Mouse (Mus musculus): ENCODE measurements around the gene Akt1. TPM values are rescaled to one million over a fixed set of nuclear protein-coding genes. Genes with fewer than 3 reads are reported as not detected.
A peak's percentile ranks its signal among the peaks of the same experiment; 100 is the strongest.

Gene Akt1
- polyA plus RNA-seq, 1 experiment from 2014 or later, result 126 TPM

- Histone ChIP-seq H3K4me3 (ENCODE audit: low read depth, low read length) (no peak overlapping the region), H3K36me3 (ENCODE audit: control insufficient read depth, insufficient read depth, low read length) (peaks cover 20% of the 10 kb centered on the region), H3K4me2 (ENCODE audit: low read depth) (no peak overlapping the region), H3K4me1 (ENCODE audit: control insufficient read depth, insufficient read depth, low read length) (peaks cover 58% of the 10 kb centered on the region), H3K27ac (ENCODE audit: low read depth, low read length) (no peak overlapping the region), H3K9me3 (ENCODE audit: control insufficient read depth, low read length) (no peaks in the 10 kb centered on the region), H3K27me3 (ENCODE audit: control insufficient read depth, insufficient read depth, low read length) (no peaks in the 10 kb centered on the region), H3K9ac (ENCODE audit: low read length) (no peak overlapping the region)
- DNase-seq (ENCODE audit: low spot score), result no peak
- WGBS, result 90% methylated on average over 10 of the region's 10 CpGs
- no peak for ATAC-seq (ENCODE audit: insufficient read depth, low FRiP score, low TSS enrichment)
Measured at GRCm38 (mm10) chr12:112667619-112668297, 6.9 kb downstream of the Akt1 start.

DNA sequence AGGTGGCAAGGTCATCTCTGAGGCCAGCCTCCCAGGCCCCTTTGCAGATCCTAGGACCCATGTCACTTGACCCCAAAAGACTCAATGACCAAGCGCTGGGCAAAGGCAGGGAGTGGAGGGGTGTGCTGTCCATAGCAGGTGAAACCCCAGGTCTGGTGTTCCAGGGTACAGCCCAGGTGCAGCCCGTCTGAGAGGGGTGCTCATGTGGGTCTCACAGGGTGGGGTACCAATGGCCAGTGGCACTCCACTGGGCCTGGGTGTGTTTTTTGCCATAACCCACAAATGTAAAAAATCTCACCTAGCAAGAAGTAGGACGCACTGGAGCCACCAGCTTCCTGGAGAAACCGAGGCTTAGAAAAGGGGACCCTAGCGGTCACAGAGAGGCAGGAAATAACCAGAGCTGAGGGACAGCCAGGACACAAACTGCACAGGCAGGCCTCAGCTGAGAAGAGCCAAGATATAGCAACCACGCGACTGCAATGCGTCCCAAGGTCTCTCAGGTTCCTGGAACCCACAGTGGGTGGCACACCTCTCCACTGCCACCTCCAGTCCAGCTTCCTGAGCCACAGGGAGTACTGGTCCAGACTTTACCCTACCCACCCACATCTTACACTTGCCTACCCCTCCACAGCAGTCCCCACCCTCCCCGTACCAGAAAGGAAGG is 8.7 kb downstream of the Akt1 start:
- Histone ChIP-seq H3K27ac (ENCODE audit: low read depth, low read length) (peak overlapping the region; percentile 74), H3K4me3 (ENCODE audit: low read depth, low read length) (no peak overlapping the region), H3K9me3 (ENCODE audit: control insufficient read depth, low read length) (no peaks in the 10 kb centered on the region), H3K4me2 (ENCODE audit: low read depth) (no peak overlapping the region), H3K4me1 (ENCODE audit: control insufficient read depth, insufficient read depth, low read length) (peaks cover 57% of the 10 kb centered on the region), H3K36me3 (ENCODE audit: control insufficient read depth, insufficient read depth, low read length) (peaks cover 18% of the 10 kb centered on the region), H3K27me3 (ENCODE audit: control insufficient read depth, insufficient read depth, low read length) (no peaks in the 10 kb centered on the region), H3K9ac (ENCODE audit: low read length) (no peak overlapping the region)
- WGBS, result 93% methylated on average over 9 of the region's 9 CpGs
- DNase-seq (ENCODE audit: low spot score) (no peak), ATAC-seq (ENCODE audit: insufficient read depth, low FRiP score, low TSS enrichment) (no peak)

GRCm38 (mm10) chr12:112665445-112665844 is 9.2 kb downstream of the Akt1 start:
- ATAC-seq (ENCODE audit: insufficient read depth, low FRiP score, low TSS enrichment), result peak; percentile 20; the same call in 1 of the 2 replicates
- H3K27me3 ChIP-seq (ENCODE audit: control insufficient read depth, insufficient read depth, low read length), result no peaks in the 10 kb centered on the region
- peak; percentile 74 for DNase-seq (ENCODE audit: low spot score)
- H3K4me2 ChIP-seq (ENCODE audit: low read depth), result no peak overlapping the region
- H3K9ac ChIP-seq (ENCODE audit: low read length), result no peak overlapping the region; the same call in 1 of the 2 replicates
- 62% methylated on average over 18 of the region's 18 CpGs for WGBS
- H3K36me3 ChIP-seq (ENCODE audit: control insufficient read depth, insufficient read depth, low read length), result peaks cover 12% of the 10 kb centered on the region
- no peak overlapping the region for H3K4me3 ChIP-seq (ENCODE audit: low read depth, low read length)
- H3K9me3 ChIP-seq (ENCODE audit: control insufficient read depth, low read length), result no peaks in the 10 kb centered on the region
- H3K27ac ChIP-seq (ENCODE audit: low read depth, low read length), result peak overlapping the region; percentile 74
- peaks cover 57% of the 10 kb centered on the region for H3K4me1 ChIP-seq (ENCODE audit: control insufficient read depth, insufficient read depth, low read length)

DNA sequence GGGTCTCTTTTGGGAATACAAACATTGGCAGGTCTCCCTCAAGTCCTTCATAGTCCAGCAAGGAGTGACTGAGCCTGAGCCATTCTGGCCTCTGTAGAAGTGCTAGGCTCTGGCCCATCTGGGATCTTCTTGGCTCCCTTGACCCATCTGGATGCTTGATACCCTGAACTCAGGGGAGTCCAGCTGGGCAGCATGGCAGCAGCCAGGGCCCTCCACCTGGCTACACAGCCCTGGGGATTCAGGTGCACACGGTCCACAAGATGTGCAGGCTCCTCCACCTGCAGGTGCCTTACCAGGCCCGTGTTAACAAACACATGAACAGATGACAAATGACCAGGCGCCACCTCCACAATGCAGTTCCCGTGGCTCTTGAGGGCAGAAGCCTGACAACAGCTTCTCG is 10.0 kb downstream of the Akt1 start:
- Histone ChIP-seq H3K4me2 (ENCODE audit: low read depth) (no peak overlapping the region), H3K4me3 (ENCODE audit: low read depth, low read length) (no peak overlapping the region), H3K27ac (ENCODE audit: low read depth, low read length) (peak overlapping the region; percentile 74), H3K4me1 (ENCODE audit: control insufficient read depth, insufficient read depth, low read length) (peaks cover 57% of the 10 kb centered on the region), H3K36me3 (ENCODE audit: control insufficient read depth, insufficient read depth, low read length) (peaks cover 7% of the 10 kb centered on the region), H3K9me3 (ENCODE audit: control insufficient read depth, low read length) (no peaks in the 10 kb centered on the region), H3K27me3 (ENCODE audit: control insufficient read depth, insufficient read depth, low read length) (no peaks in the 10 kb centered on the region), H3K9ac (ENCODE audit: low read length) (no peak overlapping the region; the same call in 1 of the 2 replicates)
- DNase-seq (ENCODE audit: low spot score) (no peak), ATAC-seq (ENCODE audit: insufficient read depth, low FRiP score, low TSS enrichment) (no peak)
- 44% methylated on average over 5 of the region's 5 CpGs for WGBS

GRCm38 (mm10) chr12:112664124-112664523 is 10.6 kb downstream of the Akt1 start:
- Histone ChIP-seq H3K27ac (ENCODE audit: low read depth, low read length) (peak overlapping the region; percentile 74), H3K4me2 (ENCODE audit: low read depth) (peak overlapping the region; percentile 12; the same call in 1 of the 2 replicates), H3K9ac (ENCODE audit: low read length) (peak overlapping the region; percentile 37), H3K4me1 (ENCODE audit: control insufficient read depth, insufficient read depth, low read length) (peaks cover 57% of the 10 kb centered on the region), H3K27me3 (ENCODE audit: control insufficient read depth, insufficient read depth, low read length) (no peaks in the 10 kb centered on the region), H3K9me3 (ENCODE audit: control insufficient read depth, low read length) (no peaks in the 10 kb centered on the region), H3K36me3 (ENCODE audit: control insufficient read depth, insufficient read depth, low read length) (peaks cover 8% of the 10 kb centered on the region), H3K4me3 (ENCODE audit: low read depth, low read length) (no peak overlapping the region)
- 38% methylated on average over 2 of the region's 2 CpGs for WGBS
- DNase-seq (ENCODE audit: low spot score), result peak; percentile 54
- ATAC-seq (ENCODE audit: insufficient read depth, low FRiP score, low TSS enrichment), result peak; percentile 62

- peaks cover 57% of the 10 kb centered on the region for H3K4me1 ChIP-seq (ENCODE audit: control insufficient read depth, insufficient read depth, low read length)
- peak overlapping the region; percentile 74 for H3K27ac ChIP-seq (ENCODE audit: low read depth, low read length)
- H3K36me3 ChIP-seq (ENCODE audit: control insufficient read depth, insufficient read depth, low read length), result peaks cover 10% of the 10 kb centered on the region
- ATAC-seq (ENCODE audit: insufficient read depth, low FRiP score, low TSS enrichment) (peak; percentile 32), DNase-seq (ENCODE audit: low spot score) (peak; percentile 41)
- H3K9me3 ChIP-seq (ENCODE audit: control insufficient read depth, low read length), result no peaks in the 10 kb centered on the region
- H3K4me2 ChIP-seq (ENCODE audit: low read depth), result 0 out of 2 replicates have a peak overlapping the region, but pooled peaks have one; percentile 12
- no peaks in the 10 kb centered on the region for H3K27me3 ChIP-seq (ENCODE audit: control insufficient read depth, insufficient read depth, low read length)
- 68% methylated on average over 12 of the region's 12 CpGs for WGBS
- peak overlapping the region; percentile 37 for H3K9ac ChIP-seq (ENCODE audit: low read length)
- H3K4me3 ChIP-seq (ENCODE audit: low read depth, low read length), result no peak overlapping the region
Measured at GRCm38 (mm10) chr12:112663716-112664115, 11.0 kb downstream of the Akt1 start.

DNA sequence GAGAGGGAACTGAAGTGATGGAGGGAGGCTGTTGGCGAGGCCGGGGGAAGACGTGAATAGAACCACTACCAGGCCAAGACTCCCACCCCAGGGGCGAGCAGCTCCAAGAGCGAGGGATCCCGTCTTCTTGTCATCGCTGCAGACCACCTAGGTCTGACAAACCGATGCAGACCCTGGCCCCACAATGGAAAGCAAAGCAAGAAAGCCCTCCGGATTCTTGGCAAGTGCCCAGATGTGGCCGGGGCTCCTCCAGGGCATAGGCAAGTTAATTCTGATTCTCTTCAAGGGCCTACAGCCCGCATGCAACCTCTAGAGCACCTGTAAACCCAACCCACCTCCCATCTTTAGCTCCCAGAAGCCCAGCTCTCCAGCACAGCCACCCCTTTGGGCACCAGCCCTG is 11.4 kb downstream of the Akt1 start:
- no peak overlapping the region for H3K4me3 ChIP-seq (ENCODE audit: low read depth, low read length)
- DNase-seq (ENCODE audit: low spot score) (no peak), ATAC-seq (ENCODE audit: insufficient read depth, low FRiP score, low TSS enrichment) (no peak)
- WGBS, result 87% methylated on average over 11 of the region's 11 CpGs
- peaks cover 57% of the 10 kb centered on the region for H3K4me1 ChIP-seq (ENCODE audit: control insufficient read depth, insufficient read depth, low read length)
- peaks cover 12% of the 10 kb centered on the region for H3K36me3 ChIP-seq (ENCODE audit: control insufficient read depth, insufficient read depth, low read length)
- H3K27me3 ChIP-seq (ENCODE audit: control insufficient read depth, insufficient read depth, low read length), result no peaks in the 10 kb centered on the region
- no peaks in the 10 kb centered on the region for H3K9me3 ChIP-seq (ENCODE audit: control insufficient read depth, low read length)
- H3K4me2 ChIP-seq (ENCODE audit: low read depth), result no peak overlapping the region
- peak overlapping the region; percentile 37 for H3K9ac ChIP-seq (ENCODE audit: low read length)
- H3K27ac ChIP-seq (ENCODE audit: low read depth, low read length), result peak overlapping the region; percentile 74

- Histone ChIP-seq H3K4me3 (ENCODE audit: low read depth, low read length) (no peak overlapping the region), H3K27ac (ENCODE audit: low read depth, low read length) (no peak overlapping the region), H3K4me2 (ENCODE audit: low read depth) (no peak overlapping the region), H3K9ac (ENCODE audit: low read length) (no peak overlapping the region), H3K27me3 (ENCODE audit: control insufficient read depth, insufficient read depth, low read length) (no peaks in the 10 kb centered on the region), H3K36me3 (ENCODE audit: control insufficient read depth, insufficient read depth, low read length) (peaks cover 18% of the 10 kb centered on the region), H3K4me1 (ENCODE audit: control insufficient read depth, insufficient read depth, low read length) (peaks cover 57% of the 10 kb centered on the region), H3K9me3 (ENCODE audit: control insufficient read depth, low read length) (no peaks in the 10 kb centered on the region)
- 83% methylated on average over 9 of the region's 9 CpGs for WGBS
- ATAC-seq (ENCODE audit: insufficient read depth, low FRiP score, low TSS enrichment) (no peak), DNase-seq (ENCODE audit: low spot score) (no peak)
Measured at GRCm38 (mm10) chr12:112661851-112662250, 12.8 kb downstream of the Akt1 start.

DNA sequence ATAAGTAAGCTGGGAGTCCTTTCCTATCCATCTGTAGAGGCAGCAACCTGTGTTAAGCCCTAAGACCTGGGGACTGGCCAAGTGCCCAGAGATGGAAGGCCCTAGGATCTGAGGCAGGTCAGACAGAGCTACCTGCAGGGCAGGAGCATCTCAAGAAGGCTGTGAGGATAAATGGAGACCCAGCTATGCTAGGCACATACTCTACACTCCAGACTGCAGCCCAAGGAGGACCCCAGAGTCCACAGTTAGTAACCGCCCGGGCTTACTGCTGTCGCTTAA is 13.4 kb downstream of the Akt1 start:
- H3K9ac ChIP-seq (ENCODE audit: low read length), result peak overlapping the region; percentile 18; the same call in 1 of the 2 replicates
- peaks cover 54% of the 10 kb centered on the region for H3K4me1 ChIP-seq (ENCODE audit: control insufficient read depth, insufficient read depth, low read length)
- DNase-seq (ENCODE audit: low spot score) (no peak), ATAC-seq (ENCODE audit: insufficient read depth, low FRiP score, low TSS enrichment) (no peak)
- no peaks in the 10 kb centered on the region for H3K27me3 ChIP-seq (ENCODE audit: control insufficient read depth, insufficient read depth, low read length)
- H3K4me3 ChIP-seq (ENCODE audit: low read depth, low read length), result no peak overlapping the region
- H3K4me2 ChIP-seq (ENCODE audit: low read depth), result no peak overlapping the region
- peak overlapping the region; percentile 73 for H3K27ac ChIP-seq (ENCODE audit: low read depth, low read length)
- peaks cover 22% of the 10 kb centered on the region for H3K36me3 ChIP-seq (ENCODE audit: control insufficient read depth, insufficient read depth, low read length)
- no peaks in the 10 kb centered on the region for H3K9me3 ChIP-seq (ENCODE audit: control insufficient read depth, low read length)
- WGBS, result 83% methylated on average over 3 of the region's 3 CpGs

All from neural tube, embryonic 11.5 days (tissue).